Mouse (Mus musculus): Measurements from ENCODE around the gene Prlr.

Prlr gene

DNA sequence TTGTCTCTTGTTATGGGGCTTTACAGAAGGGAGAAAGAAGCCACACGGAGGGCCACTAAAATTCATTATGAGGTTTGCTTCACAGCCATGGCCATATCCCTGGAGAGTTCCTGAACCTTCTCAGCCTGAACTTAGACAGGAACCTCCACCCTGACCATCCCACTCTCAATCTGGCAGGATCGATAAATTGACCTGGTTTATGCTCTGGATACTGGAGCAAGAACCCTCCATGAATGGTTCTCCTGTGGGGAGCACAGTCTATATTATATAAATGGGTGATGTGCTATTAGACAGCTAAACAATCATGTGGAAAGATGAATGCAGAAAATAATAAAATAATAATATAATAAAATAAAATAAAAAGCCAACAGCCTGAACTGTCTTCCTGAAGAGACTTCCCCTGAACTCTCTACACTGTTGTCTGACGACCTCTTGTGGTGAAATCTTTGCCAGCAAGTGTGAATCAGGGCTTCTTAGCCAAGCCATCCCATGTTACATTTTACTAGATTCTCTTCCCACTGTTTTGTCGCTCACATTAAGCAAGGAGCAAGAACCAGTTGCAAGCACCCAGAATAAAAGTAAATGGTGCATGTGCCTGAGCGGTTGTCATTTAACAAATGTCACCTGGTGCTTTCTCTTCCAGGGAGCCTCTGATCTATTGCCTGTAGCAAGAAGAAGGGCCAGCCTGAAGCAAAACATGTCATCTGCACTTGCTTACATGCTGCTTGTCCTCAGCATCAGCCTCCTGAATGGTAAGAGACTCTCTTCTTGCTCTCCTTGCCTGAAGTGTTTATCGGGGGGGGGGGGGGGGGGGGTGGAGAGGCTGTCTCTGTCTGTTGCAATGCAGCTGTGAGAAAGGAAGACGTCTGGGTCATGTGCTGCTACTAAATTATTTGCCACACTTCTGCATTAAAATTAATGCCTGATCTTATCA, 136.8 kb downstream of the Prlr start:
- peak; percentile 12 to 37 for DNase-seq (ENCODE audit: low spot score in 2 of 2)

GRCm38 (mm10) chr15:10325080-10325479, 148.0 kb downstream of the Prlr start, which contains the start of gene Gm21973:
TSS of gene Gm21973 (plus strand) at chr15:10325380.
- no peak for DNase-seq (ENCODE audit: low spot score in 2 of 2)

DNA sequence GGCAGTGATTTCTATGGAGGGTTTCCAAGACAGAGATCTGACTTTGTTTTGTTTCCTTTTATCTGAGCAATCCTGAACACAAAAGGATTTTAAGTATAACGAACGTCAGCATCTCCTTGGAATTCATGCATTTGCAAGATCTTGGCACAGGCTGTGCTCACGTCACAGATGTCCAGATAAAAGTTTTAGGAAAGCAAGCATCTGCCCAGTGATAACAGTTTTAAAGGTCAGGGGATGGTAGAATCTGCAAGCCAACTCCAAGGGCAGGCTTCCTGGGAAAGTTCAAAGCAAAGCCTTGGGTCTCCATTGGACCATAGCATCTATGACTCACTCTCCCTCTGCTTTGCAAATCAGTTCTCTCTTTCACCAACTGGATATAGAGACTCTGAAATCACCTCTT, 153.6 kb downstream of the Prlr start:
- no peak for DNase-seq (ENCODE audit: low spot score in 2 of 2)

- DNase-seq (ENCODE audit: low spot score in 2 of 2), result no peak
These were observed 155.5 kb downstream of the Prlr start for GRCm38 (mm10) chr15:10332566-10332965.

DNA sequence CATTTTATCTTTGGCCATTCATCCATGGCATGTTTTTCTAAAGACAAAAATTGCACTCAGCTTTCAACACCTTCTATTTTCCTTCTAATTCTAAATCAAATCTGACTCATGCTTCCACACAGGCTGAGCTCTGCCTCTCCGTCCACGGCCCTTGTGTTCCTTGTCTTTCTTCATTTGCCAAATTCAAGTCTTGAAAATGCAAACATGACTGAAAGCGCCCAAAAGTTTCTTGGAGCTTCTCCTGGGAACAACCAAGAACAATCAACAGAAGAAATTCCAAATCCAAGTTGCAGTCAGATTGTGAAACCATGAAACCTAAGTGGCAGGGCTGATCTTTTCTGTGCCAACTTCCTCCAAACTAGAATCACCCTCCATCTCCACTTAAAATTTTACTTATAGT, 161.6 kb downstream of the Prlr start:
- no peak for DNase-seq (ENCODE audit: low spot score in 2 of 2)

DNA sequence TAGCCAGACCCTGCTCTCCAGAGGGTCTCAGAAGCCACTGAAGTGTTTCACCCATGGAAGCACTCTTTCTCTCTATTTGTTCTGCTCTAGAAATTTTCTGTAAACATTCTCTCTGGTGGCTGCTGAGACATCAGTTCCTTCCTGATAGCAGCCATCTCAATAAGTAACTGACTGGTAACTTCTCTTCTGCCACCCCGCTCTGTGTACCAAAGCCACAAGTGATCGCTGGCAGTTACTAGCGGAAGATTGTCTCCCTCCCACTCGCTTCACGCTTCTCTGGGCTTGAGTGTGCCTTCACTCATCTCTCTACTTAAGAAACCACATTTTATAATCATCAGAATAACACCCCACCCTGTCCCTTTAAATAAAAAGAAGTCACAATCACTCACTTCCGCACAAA, 170.0 kb downstream of the Prlr start:
- DNase-seq (ENCODE audit: low spot score in 2 of 2), result peak; percentile 45 to 53

DNA sequence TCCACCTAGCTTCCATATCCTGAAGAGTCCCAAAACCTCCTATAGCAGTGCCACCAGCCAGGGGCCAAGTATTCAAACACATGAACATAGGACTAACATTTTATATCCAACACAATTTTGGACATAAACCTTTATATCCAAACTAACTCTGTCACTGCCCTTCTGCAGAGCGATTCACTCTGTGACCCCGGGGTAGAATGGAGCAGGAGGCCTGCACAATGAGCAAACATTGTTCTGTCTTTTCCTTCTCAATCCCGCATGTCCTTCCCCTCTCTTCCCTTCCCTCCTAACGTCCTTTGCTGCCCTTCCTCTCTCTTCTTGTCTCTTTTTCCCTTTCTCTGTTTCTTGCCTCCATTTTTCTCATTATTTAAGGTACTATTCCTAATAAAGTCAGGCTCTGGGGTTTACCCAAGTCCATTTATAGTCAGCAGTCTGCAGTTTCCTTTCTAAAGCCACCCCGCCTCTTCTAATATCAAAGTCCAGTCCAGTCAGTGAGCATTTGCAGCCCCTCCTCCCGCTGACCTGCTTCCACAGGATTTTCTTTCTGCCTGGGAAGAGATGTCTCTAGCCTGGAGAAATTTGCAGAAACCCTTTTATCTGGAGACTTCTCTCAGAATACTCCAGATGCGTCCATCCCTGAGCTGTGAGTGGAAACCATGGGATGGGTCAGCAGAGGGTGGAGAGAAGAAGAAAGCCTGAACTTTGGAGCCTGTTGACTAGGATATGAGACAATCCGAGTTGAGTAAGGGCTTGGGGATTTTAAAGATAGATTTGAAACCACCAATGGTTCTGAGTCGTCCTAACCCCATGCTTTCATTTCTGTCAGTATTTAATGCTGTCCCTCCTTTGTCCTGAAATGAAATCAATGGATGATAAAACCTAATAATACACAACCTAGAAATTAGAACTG, 181.3 kb downstream of the Prlr start, which contains the start of gene Agxt2:
TSS of gene Agxt2 (plus strand) at position 494 of the 910 bp plus-strand sequence.
- DNase-seq (ENCODE audit: low spot score in 2 of 2), result no peak

GRCm38 (mm10) chr15:10366331-10366730, 189.3 kb downstream of the Prlr start:
- DNase-seq (ENCODE audit: low spot score in 2 of 2), result no peak

- DNase-seq (ENCODE audit: low spot score in 2 of 2), result no peak
These were observed 198.4 kb downstream of the Prlr start for GRCm38 (mm10) chr15:10375404-10375803.

- no peak for DNase-seq (ENCODE audit: low spot score in 2 of 2)
These were observed 201.4 kb downstream of the Prlr start for GRCm38 (mm10) chr15:10378338-10378959.

DNA sequence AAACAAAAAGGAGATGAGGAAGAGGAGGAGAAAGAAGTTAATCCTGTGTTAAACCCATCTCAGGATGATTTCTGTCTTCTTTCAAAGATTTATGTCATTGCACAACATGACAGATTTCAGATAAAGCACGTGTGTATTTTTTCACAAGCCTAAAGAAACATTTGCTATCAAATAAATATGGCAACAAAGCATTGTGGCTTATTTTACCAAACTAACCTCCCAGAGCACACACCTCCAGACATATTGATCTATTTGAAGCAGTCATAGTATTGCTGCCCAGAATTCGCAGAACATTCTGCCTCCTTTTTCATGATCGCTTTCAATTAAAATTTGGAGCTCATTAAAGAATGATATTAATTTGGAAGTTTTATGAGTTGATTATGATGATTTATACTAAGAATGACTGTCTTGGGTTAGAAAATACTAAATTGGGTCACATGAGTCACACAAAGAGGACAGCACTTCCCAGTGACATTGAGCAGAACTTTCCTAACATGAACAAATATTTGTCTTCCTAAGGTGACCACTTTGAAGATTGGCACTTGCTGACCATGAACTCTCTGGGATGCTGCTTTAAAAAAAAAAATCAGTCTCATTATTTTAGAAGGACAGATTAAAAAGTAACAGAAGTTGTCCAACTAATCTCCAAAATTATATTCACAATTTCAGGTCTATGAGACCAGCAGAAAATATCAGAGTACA, 202.9 kb downstream of the Prlr start:
- DNase-seq (ENCODE audit: low spot score in 2 of 2), result no peak

GRCm38 (mm10) chr15:10387263-10387662, 210.2 kb downstream of the Prlr start:
- DNase-seq (ENCODE audit: low spot score in 2 of 2), result no peak

All from spleen, postnatal 36 days (tissue).